Mouse (Mus musculus) naive thymus-derived CD4-positive, alpha-beta T cell, adult 2 months (primary cell): Measurements from ENCODE around the gene G530012D18Rik.
"Not testable (repeated sequence)": the region's sequence is repeated elsewhere in the genome, so short reads cannot be mapped to it uniquely, and the experiment has no call there.

ENCODE experiments used
- DNase-seq: peaks from one replicate; pipeline ENCODE4 v3.0.0-alpha.2; 2011; ENCODE audit warnings: low read depth

The G530012D18Rik gene

DNA sequence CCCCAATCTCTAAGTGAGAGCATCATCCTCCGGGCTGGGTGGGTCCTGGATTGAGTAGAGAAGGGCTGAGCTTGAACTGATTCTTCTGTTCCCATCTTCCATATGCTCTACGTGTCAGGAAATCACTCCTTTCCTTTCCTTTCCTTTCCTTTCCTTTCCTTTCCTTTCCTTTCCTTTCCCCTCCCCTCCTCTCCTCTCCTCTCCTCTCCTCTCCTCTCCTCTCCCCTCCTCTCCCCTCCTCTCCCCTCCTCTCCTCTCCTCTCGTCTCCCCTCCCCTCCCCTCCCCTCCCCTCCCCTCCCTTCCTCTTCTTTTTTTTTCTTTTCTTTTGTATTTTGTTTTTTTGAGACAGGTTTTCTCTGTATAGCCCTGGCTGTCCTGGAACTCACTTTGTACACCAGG lies at the start of gene G530012D18Rik:
TSS of gene G530012D18Rik (plus strand) at position 301 of the 400 bp plus-strand sequence.
- not testable (repeated sequence) for DNase-seq

DNA sequence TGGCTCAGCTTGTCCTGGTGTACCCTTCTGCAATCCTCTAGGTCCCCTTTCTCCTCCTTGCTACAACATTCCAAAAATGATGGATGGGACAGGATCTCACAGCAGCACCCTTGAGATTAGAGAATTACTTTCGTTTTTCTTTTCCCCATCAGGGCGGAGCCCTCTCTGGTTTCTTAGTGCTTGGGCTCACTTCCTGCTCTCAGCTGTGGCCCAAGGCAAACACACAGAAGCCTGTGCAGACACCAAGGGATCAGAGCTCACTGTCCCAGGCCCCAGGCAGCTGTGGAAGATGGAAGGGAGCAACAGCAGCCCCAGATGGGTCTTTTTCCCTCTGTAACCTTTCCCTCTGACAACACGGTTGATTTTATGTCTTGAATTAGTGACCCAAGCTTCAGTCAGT lies 49.1 kb upstream of the G530012D18Rik start:
- peak; percentile 33 for DNase-seq

DNA sequence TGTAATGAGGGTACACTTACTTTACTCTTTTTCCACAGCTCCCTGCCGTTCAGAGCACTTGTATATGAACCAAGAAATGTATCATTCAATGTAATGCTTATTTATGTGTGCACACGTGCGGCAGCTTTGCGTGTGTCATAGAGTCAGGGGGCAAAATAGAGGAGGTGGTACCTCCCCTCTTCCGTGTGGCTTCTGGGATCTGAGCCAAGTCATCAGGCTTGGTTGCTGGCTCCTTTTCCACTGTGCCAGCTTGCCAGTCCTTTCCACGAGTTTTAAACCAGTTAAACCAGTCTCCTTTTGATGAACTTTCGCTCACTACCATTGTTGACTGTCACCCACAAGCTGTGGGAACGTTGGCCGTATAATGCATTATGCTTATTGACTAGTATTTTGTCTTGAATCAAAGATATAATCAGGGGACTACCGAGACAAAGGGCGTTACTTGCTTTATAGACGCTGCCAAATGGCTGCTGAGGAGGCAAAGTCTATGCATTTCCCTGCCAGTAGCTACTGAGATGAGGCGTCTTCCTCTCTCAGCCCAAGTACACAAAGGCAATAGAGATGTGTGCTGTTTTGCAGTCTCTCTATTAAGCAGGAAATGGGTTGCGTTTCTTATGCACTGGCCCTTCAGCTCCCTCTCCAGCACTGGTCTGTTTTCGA lies 46.9 kb upstream of the G530012D18Rik start:
- not testable (repeated sequence) for DNase-seq

DNA sequence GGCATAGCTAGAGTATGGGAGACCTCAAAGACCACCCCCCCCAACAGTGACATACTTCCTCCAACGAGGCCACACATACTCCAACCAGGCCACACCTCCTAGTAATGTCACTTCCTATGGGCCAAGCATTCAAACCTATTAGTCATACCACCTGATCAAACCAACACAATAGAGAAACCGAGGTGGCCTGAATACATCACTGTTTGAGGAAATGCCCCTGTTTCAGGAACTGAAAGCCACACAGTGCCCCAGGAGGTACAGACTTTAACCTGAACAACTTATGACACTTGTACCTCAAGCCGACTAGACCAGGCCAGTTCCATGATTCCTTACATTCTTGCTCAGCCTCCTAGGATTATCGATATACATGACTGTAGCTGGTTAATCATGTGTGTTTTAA lies 31.7 kb upstream of the G530012D18Rik start:
- not testable (repeated sequence) for DNase-seq

DNA sequence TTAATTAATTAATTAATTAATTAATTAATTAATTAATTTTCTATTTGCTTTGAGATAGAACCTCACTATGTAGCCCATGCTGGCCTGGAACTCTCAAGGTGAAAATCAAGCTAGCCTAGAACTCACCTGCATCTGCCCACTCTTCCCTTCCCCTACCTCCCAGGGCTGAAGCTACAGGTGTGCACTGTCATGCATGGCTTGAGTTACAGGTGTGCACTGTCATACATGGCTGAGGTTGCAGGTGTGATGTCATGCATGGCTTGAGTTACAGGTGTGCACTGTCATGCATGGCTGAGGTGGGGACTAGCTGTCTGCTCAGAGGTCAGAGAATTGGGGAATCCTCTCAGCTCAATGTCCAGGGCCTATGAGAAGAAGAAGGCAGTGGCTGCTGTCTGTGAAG lies 29.0 kb upstream of the G530012D18Rik start:
- DNase-seq, result not testable (repeated sequence)

DNA sequence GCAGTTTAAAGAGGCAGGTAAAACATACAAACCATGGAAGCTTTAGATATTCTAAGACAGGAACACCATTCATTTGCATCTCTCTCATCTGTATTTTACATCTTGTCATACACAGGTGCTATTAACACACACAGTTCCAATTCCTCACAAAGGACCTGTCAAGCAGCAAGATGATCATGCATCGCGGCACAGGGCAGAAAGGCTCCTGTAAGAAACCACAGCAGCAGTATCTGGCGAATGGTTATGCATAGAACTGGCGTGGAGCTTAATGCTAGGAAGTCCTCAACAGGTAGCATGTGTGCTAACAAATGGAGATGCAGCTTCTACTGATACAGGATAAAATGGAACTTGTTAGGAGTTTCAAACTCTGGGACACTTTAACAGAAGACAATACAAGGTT lies 20.2 kb upstream of the G530012D18Rik start:
- DNase-seq, result not testable (repeated sequence)

DNA sequence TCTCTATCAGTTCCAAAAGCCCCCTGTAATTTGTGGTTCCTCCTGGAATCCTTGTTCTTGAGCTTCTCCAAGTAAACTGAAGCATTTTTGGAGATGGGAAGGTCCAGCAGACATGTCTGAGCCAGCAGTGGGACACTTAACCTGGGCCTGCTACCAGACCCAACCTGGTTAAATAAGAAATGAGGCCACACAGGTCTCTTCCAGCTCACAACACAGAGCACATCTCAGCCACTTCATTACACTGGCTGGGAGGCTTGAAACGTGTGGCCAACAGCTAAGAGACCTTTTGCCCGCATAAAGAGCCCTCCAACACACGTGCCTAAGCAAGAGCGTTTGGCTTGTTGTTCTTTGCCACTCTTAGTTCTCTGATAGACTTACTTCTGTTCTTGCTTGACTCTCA lies 1.9 kb upstream of the G530012D18Rik start:
- not testable (repeated sequence) for DNase-seq

DNA sequence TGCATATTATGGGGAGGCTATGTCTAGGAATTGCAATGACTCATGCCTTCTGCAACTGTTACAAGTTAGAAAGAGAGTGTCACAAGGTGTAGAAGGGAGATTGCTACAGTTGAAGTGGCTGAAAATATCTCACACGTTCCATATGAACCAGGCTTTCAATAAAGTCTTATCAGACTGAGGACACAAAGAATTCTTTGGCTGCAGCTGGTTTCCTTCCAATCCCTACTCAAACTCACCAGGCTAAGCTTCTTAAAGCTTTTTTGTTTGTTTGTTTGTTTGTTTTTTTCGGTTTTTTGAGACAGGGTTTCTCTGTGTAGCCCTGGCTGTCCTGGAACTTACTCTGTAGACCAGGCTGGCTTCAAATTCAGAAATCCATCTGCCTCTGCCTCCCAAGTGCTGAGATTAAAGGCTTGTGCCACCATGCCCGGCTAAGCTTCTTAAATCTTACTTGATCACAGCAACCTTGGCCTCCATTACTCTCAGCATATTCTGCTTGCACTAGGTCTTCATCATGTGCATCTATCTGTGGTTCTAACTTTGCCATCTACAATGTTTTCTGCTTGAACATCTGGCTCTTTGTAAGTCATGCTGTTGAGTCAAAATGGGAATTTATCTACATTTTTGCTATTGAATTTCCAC lies 3.0 kb downstream of the G530012D18Rik start:
- DNase-seq, result not testable (repeated sequence)

DNA sequence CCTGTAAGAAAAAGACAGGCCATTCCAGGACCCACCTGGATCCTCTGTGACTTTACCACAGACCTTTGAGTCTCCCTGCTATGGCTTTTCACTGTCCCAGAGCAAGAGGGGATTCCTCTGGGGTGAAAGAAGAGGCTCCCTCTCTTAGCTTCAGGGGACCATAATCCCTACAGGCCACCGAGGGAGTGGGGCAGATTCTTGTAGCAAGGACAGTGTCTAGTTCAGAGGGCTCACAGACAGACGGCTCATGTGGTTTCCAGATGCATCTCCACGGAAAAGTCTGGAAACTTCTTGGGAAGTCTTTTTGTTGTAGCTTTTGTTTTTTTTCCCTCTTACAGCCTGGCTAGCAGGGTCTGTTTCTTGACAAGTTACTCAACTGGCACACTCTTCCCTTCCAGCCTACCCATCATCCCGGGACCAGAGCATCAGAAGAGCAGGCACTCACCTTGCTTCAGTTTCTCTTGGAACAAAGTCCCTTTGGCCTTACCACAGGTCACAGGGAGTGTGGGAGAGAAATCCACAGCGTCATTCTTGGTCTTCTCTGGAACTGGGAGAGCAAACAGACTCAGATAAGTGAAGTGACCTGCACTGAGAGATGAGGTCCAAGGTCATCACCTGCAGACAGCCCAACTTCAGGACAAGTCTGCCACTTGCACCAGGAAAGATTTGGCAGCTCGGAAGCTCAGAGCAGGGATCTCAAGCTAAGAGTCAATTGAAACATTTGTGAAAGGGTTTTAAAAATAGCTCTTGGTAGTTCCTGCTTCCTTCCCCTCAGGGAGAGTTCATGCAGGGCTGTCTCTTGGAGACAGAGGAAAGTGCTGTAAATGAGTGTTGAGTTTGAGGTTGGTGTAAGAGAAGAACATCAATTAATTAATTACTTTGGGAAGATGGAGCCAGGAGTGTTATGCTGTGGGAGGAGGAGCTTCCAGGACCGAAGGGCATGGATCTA lies 4.0 kb downstream of the G530012D18Rik start:
- not testable (repeated sequence) for DNase-seq

DNA sequence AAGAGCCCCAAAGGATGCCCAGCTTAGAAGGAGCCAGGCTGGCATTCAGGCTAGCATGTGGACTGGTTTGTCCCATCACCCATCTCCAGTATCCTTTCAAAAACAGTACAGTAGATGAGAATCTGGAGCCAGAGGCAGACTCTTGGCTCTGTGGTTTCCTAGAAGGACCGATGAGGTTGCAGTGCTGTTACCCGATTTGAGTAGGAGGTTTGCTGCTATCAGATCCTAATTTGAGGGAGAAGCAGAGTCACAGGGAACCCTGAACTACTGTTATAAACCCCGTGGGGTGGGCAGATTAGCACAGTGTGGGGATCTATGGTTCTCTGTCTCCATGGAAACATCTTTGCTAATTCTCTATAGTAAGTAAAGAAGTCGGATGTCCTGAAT lies 4.7 kb downstream of the G530012D18Rik start:
- DNase-seq, result not testable (repeated sequence)

DNA sequence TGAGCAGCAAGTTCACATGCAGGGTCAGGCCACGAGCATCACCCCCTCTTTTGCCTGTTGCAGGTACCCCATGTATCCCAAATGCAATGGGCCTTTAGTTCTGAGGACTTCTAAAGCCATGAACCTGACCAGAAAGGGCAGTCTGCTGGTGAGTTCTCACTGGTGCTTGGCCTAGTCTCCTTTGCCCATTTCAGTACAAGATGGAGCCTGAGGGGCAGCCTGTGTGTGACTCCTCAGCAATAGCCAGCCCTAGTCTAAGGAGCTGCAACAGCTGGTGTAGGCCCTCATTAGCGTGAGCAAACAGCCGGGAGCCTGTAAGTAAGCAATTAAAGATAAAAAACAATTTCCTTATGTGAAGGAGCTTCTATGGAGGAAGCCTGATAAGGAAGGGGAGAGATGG lies 5.1 kb downstream of the G530012D18Rik start:
- DNase-seq, result not testable (repeated sequence)

DNA sequence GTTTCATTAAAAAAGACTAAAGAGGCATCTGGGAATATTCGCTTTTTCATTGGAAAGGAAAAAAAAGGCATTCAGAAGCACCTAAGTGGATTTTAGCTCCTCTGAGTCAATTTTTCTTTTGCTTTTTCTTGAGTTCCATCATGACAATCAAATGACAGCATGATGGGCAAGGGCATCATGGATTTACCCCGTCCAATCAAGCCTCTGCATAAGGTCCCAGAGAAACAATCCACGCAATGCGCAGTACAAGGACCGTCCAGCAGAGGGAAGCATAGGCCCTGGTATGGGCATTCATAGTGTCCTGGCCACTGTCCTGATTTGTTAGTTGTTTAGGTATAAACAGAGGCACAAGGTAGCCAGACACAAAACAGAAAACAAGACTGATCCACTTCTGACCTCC lies 6.0 kb downstream of the G530012D18Rik start:
- peak; percentile 49 for DNase-seq

DNA sequence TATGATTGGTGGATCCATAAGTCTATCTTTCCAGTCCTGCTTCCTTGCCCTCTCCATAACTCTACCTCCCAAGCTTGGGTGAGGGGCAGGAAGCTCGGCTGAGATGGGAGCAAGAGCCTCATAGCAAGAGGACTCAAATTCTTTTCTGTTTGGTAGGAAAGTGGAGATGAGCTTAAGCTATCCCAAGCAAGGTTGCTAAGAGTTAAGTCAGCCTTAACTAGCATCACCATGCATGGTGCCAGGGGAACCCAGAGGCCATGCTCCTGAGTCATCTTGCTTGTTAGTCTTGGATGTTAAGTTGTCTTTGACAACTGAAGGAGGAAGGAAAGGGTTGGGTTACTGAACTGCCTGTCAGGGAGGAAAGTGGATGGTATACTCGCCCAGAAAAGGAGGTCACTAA lies 13.2 kb downstream of the G530012D18Rik start:
- DNase-seq, result not testable (repeated sequence)

DNA sequence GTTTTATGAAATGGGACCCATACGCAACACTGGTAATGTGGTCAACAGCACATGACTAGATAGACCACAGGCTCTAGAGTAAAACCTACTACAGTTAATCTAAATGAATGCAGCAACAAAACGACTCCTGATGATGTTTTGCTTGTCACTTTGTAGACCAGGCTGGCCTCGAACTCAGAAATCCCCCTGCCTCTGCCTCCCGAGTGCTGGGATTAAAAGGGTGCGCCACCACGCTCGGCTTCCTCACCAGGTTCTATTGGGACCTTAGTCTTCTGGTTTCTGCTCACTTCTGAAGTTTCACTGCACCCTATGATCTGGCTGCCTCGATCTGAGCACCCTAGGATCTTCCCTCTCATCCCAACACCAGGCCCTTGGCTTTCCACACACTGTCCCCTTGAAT lies 17.1 kb downstream of the G530012D18Rik start:
- not testable (repeated sequence) for DNase-seq

DNA sequence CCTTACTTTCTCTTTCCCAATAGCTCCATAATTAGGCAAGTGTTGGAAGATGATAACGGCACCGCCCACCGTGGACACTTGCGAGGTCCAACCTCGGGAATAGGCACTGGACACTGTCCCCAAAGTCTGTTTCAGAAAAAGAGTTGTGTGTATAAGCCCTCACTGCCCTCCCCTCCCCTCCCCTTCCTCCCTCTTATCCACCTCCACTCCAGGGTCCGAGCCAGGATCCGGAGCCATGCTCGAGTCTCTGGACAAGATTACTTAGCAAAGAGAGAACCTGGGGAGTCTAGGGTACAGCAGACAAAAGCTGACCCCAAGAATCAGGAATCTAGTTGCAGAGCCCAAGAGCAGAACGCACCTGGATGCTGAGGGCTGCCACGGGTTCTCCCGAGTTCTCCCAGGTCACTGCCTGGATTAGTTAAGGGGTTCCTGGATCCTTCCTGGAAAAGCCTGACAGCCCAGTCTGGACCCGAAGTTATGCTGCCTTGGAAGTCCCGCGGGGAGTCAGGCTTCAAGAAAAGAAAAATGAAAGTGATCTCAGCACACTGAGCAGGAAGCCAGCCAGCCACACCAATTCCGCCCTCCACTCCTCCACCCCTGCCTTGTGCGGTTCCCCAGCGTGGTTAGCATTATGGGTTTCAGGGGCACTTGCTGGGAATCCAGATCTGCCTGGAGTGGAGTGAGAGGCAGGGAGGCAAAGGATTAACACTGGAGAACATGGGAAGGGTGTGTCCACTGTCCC lies 23.0 kb downstream of the G530012D18Rik start, which contains the start of gene Sp110:
TSS of gene Sp110 (minus strand) at position 547 of the 742 bp plus-strand sequence.
- DNase-seq, result peak; percentile 61

DNA sequence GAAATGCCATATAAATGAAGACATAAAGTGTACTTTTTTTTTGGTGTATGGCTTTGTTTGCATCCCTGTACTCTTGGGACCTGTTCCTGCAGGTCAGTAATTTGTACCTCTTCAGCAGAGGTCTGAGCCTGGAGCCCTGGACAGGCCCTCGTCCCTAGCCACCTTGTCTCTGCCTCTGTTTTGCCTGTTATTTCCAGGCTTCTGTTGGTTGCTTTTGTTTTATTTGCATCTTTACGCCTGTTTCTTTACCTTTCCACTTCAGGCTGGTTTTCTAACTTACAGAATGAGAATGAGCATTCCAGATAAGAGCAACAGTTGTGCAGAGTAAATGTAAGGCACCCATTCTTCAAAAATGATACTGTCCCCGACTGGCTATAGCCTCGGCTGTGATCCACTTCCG lies 24.6 kb downstream of the G530012D18Rik start, which contains the start of gene Sp140:
TSS of gene Sp140 (plus strand) at position 301 of the 400 bp plus-strand sequence.
- not testable (repeated sequence) for DNase-seq

DNA sequence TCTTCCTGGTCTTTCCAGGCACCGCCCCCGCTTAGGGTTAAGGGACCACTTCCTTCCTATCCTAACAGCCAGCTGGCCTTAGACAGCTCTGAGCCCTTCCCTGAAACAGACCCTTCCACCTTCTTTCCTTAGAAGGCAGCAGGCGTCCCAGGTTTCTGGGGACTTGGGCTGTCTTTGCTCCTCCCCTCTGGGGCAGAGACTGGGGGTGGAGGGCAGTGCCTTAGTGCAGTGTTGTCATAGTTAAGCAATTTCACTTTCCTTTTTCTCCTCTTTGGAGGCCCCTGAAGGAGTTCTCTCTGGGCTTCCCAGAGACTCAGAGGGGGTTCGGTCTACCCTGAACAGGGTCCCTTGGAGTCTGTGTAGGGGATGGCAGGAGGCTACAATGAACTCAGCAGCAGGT lies 25.3 kb downstream of the G530012D18Rik start:
- DNase-seq, result peak; percentile 44

DNA sequence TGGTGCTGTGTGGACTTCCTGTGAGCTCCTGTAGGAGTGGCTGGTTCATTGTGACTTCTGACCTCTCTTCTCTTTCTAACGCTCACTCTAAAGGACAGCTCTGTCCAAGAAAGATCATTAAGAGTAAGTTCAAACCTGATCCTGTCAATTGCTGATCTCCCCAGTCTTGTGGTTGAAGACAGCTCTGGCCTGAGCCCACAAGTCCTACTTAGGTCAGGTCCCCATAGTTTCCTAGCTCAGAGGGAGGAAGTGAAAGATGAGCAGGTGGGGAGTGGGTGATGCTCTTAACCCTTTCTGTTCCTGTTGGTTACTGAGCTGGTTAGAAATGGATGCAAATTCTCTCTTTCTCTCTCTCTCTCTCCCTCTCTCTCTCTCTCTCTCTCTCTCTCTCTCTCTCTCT lies 28.9 kb downstream of the G530012D18Rik start:
- DNase-seq, result not testable (repeated sequence)

DNA sequence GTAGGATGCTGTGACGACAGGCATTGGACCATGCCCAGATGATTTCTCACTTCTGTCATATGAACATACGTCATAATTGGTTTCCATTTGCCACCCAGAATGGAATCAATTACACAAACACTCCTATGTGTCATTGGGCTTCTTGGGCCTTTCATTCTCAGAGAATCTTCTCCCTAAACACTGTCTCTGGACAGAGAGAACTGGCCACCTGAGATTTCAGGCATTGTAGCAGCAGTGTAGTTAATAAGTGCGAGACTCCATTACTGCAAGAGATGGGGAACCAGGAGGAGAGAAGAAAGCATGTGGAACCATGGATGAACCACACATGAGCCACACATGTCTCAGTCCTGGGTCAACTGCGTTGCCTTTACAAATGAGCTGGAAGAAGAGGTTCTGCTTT lies 32.9 kb downstream of the G530012D18Rik start:
- DNase-seq, result not testable (repeated sequence)

DNA sequence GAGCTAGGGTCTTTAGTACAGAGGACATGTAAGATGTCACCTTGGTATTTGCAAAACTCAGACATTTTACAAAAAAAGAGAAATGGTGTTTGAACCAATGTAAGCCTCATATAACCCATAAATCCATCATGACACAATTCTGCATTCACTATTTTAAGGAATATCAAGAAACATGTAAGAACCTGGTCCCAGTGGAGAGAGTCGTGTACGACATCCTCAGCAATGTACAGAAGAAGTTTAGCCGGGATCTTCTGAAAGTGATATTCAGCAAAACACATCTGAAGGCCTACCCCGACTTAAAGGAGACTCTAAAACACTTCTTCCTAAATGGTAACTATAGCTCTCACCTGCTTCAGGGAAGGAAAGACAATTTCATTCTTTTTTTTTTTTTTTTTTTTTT lies 35.1 kb downstream of the G530012D18Rik start:
- DNase-seq, result not testable (repeated sequence)

DNA sequence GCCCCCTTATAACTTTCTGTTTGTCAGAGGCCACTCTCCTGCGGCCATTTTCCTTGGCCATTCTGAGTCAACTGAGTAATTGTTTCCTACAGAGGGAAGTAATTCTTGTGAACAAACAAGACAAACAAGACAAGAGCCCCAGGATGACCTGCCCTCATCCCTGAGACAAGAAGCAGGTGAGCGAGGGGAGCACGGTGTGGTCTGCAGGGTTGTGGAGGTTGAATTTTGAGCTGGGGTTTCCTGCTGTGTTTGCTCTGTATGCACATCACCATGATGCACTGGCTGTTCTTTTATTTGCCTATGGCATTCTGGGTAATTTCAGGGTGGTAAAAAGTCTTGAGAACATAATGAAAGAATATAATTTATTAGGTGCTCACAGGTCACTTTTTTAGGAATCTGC lies 39.6 kb downstream of the G530012D18Rik start:
- DNase-seq, result not testable (repeated sequence)
